Mouse (Mus musculus): ENCODE results near the gene Grin1.
"Not testable (repeated sequence)": the region's sequence is repeated elsewhere in the genome, so short reads cannot be mapped to it uniquely, and the experiment has no call there.

The Grin1 gene

DNA sequence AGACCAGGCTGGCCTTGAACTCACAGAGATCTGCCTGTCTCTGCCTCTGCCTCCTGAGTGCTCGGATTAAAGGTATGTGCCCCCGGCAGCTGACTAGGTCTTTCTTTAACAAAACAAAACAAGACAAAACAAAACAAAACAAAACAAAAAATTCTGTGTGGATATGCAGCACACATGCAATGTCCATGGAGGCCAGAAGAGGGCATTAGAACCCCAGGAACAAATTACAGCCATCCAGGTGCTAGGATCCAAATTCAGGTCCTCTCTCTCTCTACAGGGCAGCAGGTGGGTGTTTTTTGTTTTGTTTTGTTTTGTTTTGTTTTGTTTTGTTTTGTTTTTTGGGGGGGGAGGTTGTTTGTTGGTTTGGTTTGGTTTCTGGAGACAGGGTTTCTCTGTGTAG, 60.1 kb downstream of the Grin1 start:
- no peak for DNase-seq (ENCODE audit: low read depth, low spot score)

DNA sequence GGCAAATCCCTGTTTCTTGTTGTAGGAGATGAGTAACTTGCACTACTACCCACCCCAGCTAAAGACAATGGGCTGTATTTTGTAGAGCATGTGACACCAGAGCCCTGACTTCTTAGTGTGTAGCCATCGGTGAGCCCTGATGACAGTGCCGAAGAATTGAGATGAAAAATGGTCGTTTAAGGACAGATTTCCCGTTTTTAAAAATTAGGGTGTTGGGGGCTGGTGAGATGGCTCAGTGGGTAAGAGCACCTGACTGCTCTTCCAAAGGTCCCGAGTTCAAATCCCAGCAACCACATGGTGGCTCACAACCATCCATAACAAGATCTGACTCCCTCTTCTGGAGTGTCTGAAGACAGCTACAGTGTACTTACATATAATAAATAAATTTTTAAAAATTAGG, 61.7 kb downstream of the Grin1 start:
- not testable (repeated sequence) for DNase-seq (ENCODE audit: low read depth, low spot score)

DNA sequence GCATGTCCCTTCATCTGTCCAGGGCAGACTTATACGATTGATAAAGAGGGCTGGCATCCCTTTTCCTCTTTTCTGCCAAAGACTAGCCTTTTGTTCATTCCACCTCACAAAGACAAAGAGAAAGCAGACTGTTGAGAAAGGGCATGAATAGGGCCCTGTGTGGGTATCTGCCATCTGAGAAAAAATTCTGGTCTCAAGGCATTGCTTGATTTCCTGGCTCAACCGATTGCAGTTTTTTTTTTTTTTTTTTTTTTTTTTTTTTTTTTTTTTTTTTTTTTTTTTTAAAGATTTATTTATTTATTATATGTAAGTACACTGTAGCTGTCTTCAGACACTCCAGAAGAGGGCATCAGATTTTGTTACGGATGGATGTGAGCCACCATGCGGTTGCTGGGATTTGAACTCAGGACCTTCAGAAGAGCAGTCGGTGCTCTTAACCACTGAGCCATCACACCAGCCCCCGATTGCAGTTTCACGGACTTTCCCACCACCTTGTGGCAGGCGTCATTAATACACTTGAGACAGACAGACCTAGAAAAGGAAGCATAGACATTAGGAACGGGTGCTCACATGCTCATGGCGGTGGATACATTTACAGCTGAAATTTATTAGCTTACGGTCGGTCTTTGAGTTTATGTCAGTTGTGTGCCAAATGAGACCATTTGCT, 62.4 kb downstream of the Grin1 start:
- DNase-seq (ENCODE audit: low read depth, low spot score), result peak; percentile 48

DNA sequence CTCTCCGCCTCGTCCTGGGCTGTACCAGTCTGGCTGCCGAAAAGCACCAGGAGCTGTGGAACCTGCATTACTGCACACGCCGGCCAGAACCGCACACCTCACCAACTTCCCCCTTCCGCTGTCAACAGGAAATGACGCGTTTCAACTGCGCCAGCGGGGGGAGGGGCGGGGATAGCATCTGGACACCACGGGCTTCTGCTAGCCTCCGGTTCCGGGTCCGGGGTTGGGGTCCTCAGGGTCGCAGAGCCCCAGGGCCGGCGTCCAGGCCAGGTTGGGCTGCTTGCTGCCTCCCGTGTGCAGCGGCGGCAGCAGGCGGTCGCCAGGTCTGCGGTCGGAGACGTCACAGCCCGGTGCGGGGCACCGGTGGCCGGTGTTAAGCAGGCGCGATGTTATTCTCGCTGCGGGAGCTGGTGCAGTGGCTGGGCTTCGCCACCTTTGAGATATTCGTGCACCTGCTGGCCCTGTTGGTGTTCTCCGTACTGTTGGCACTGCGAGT, 63.7 kb downstream of the Grin1 start, which contains the start of gene Tmem203:
Gene Tmem203, plus strand, starts transcription at position 156 of the 496 bp plus-strand sequence.
- DNase-seq (ENCODE audit: low read depth, low spot score), result peak; percentile 94

DNA sequence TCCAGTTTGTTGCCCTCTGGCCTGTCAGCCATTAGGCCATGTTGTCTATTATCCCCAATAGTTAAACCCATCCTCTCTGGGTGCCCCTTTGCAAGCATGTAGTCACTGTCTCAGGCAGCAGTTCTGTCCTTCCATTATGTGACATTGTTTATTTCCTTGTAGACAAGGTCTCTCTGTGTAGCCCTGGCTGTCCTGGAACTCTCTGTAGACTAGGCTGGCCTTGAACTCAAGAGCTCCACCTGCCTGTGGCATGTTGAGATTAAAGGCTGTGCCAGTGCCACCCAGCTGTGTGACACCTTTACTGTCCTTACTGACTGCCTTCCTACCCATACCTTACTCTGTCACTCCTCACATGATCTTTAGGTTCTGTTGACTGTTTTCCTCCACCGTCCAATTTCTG, 66.7 kb downstream of the Grin1 start:
- no peak for DNase-seq (ENCODE audit: low read depth, low spot score)

DNA sequence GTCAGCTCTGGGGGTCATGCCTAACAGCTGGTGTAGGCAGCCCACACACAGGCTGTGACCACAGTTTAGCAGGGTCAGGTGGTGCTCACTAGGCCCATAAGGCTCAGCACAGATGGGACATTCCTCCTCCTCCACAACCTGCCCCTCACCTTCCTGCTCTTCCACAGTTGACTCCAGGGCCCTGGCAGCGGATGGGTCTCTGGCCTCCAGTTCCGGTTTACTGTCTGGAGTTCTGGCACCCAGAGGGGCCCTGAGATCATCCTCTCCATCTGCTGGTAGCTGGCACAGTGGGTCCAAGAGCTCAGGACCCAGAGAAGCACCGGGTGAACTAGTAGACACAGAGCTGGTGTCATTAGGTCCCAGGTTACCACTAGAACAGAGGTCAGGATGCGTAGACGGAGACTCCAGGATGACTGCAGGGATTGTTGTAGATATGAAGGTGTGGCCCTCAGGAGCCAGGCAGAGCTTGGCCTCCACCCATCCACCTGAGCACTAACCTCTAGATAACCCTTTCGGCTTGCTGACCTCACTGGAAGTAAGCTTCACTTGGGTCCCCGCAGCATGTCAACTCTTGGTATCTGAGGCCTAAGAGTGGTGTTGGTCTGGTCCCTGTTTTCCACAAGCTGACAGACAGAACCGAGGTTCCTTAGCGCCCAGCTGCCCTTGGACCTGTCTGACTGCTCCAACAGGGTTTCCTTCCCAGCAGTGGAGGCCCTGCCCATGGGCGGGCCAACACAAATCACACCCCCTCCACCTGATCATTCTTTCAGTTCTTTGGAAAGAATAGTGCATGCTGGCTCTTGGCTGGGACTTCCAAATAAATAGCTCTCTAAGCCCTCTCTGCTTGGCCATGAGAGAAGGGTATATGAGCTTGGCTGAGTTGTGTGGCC, 72.6 kb downstream of the Grin1 start, which contains the start of gene AL732309.1:
Gene AL732309.1, minus strand, starts transcription at position 681 of the 890 bp plus-strand sequence.
- DNase-seq (ENCODE audit: low read depth, low spot score), result peak; percentile 88

DNA sequence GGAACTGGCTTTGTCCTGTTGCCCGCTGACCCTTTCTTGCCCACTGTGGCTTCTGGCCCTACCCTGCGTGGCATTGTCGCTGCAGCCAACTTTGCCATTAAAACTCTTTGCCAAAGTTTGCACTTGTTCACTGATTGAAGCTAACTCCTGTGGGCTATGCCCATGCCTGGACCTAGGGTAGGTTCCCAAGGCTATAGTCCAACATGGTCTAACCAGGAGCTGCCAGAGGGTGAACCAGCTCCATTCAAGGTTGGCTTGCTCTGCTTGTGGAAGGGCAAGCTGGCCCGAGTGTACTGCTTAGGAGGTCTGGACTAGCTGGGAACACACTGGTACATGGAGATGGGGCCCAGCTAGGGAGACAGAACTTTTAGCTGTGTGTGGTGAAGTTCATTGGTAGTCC, 74.8 kb downstream of the Grin1 start:
- no peak for DNase-seq (ENCODE audit: low read depth, low spot score)

DNA sequence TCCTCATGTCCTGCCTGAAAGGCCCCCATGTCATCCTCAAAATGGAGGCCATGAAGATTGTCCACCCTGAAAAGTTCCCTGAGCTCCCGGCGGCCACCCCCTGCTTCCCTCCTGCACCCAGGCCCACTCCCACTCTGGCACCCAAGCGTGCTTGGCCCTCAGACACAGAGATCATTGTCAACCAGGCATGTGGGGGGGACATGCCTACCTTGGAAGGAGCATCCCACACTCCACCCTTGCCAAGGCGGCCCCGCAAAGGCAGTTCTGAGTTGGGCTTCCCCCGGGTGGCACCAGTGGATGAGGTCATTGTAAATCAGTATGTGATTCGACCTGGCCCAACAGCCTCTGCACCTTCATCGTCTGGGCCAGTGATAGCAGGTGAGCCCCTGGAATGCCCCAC, 75.6 kb downstream of the Grin1 start:
- no peak for DNase-seq (ENCODE audit: low read depth, low spot score)

DNA sequence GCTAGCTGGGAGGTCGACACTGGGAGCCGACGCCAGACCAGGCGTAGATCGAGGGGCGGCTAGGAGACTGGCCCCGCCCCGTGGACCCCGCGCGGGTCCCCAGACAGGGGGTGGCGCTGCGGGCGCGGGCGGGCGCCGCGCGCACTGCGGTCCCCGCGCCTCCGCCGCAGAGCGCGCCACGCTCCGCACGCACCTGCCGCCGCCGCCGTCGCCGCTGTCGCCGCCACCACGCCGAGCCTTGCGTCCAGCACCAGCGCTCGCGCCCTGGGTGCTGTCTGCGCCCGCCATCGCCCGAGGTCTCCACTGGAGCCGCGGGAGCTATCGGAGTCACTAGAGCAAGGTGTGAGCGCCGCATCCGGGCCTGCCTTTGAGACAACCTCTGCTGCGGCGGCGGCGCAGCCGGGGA, 76.9 kb downstream of the Grin1 start, which contains the start of the genes Rnf208 and Cysrt1:
Gene Rnf208, plus strand, starts transcription at position 155 of the 406 bp plus-strand sequence.
Gene Cysrt1, minus strand, starts transcription at position 352 of the 406 bp plus-strand sequence.
- peak; percentile 66 for DNase-seq (ENCODE audit: low read depth, low spot score)

DNA sequence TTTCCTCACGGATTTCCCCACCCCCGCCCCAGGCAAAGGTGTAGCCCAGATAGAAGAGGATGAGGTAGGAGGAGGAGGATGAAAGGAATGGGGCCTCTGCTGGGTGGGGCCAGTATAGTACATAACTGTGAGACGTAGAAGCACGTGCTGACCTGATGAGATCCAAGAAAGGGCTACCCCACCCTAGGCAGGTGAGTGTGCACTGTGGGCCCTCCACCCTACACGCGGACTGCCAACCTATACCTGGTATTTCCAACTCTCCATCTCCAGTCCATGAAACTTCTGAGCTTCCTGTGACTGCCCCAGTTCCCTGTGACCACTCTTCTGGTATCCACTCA, 77.6 kb downstream of the Grin1 start:
- no peak for DNase-seq (ENCODE audit: low read depth, low spot score)

All from brain, adult 2 months (tissue).